Mouse (Mus musculus): ENCODE measurements around the gene 2310046K23Rik. TPM values are rescaled to one million over a fixed set of nuclear protein-coding genes. Genes with fewer than 3 reads are reported as not detected.

The 2310046K23Rik gene
- not detected in 2 replicates for polyA plus RNA-seq (2012; rRNA removed)

GRCm38 (mm10) chr3:92534411-92534810 lies at the start of gene 2310046K23Rik:
Gene 2310046K23Rik (minus strand): TSS chr3:92534511.

DNA sequence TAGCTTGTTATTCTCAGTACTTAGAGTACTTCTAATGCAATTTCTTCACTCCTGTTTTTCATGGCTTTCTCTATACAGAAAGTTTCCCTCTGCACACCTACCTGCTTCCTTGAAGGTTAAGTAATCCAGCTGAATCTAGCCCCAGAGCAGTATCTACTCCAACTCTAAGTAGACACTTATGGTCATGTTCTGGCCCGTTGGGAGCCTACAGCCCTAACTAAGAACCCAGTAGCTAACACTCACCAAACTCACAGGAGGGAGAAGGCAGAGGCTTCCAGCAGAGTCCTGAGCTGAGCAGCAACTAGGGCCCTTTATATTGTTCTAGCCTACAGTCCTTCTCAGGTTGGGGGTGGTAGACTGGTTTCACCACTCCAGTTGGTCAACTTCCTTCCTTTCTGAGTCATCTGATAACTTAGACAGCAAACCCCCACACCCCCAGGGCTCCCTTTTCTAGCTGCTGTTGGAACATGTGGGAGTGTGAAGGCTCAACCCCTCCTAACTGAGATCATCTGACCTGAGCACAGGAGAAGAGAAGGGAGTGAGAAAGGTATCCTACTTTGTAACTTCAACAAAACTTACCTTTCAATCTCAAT lies 39.2 kb upstream of the 2310046K23Rik start, which contains the start of gene Ivl:
Gene Ivl, minus strand, starts transcription at position 287 of the 593 bp plus-strand sequence.

DNA sequence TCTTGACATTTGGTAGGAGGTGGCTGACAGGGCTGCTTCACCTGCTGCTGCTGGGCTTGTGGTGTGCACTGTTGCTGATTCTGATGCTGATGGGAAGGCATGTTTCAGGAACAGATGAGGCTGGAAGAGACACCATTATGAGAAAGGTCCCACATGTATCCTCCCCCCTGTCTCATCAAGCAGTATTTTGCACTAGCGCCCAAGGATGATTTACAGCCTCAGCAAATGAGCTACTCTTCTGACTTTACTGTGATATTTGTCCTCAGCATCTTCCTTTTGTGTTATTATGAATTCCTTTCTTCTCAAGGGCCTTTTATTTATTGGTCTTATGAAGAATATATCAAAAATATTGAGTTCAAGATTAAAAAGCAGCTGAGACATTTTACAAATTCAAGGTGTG lies 33.9 kb downstream of the 2310046K23Rik start, which contains the start of gene Sprr4:
Gene Sprr4, minus strand, starts transcription at position 101 of the 400 bp plus-strand sequence.

GRCm38 (mm10) chr3:92485863-92486262 lies 48.4 kb downstream of the 2310046K23Rik start, which contains the start of gene Sprr1a:
Gene Sprr1a (minus strand): TSS chr3:92485895.

Other genes starting within 250 kb of the 2310046K23Rik start
- gene Sprr2a3, start 249.1 kb downstream of the 2310046K23Rik start, polyA plus RNA-seq (2012; rRNA removed): 0.12 TPM in 1 of 2 replicates, not detected in the other
- not detected in 2 replicates for gene Sprr2b, start 217.9 kb downstream of the 2310046K23Rik start, polyA plus RNA-seq (2012; rRNA removed)
- gene Sprr2d, start 195.4 kb downstream of the 2310046K23Rik start, polyA plus RNA-seq (2012; rRNA removed): 0.83 TPM in 1 of 2 replicates, not detected in the other
- gene Sprr2e, start 182.4 kb downstream of the 2310046K23Rik start, polyA plus RNA-seq (2012; rRNA removed): not detected in 2 replicates
- gene Sprr2f, start 169.3 kb downstream of the 2310046K23Rik start, polyA plus RNA-seq (2012; rRNA removed): not detected in 2 replicates
- 0.88 TPM in 1 of 2 replicates, not detected in the other for gene Sprr2h, start 148.8 kb downstream of the 2310046K23Rik start, polyA plus RNA-seq (2012; rRNA removed)
- gene Sprr2i, start 126.5 kb downstream of the 2310046K23Rik start, polyA plus RNA-seq (2012; rRNA removed): 0.30 TPM in 1 of 2 replicates, not detected in the other
- not detected in 2 replicates for gene Sprr2j-ps, start 116.4 kb downstream of the 2310046K23Rik start, polyA plus RNA-seq (2012; rRNA removed)
- 3.7 and 6.2 TPM in 2 replicates for gene Gm9774, start 105.1 kb downstream of the 2310046K23Rik start, polyA plus RNA-seq (2012; rRNA removed)
- gene Sprr2k, start 101.9 kb downstream of the 2310046K23Rik start, polyA plus RNA-seq (2012; rRNA removed): not detected in 2 replicates
- not detected in 2 replicates for gene Sprr1b, start 95.7 kb downstream of the 2310046K23Rik start, polyA plus RNA-seq (2012; rRNA removed)
- gene Sprr3, start 75.8 kb downstream of the 2310046K23Rik start, polyA plus RNA-seq (2012; rRNA removed): not detected in 2 replicates
- gene Sprr1a, start 48.6 kb downstream of the 2310046K23Rik start, polyA plus RNA-seq (2012; rRNA removed): 0.07 and 0.25 TPM in 2 replicates
- gene Sprr4, start 34.0 kb downstream of the 2310046K23Rik start, polyA plus RNA-seq (2012; rRNA removed): not detected in 2 replicates
- not detected in 2 replicates for gene Ivl, start 39.2 kb upstream of the 2310046K23Rik start, polyA plus RNA-seq (2012; rRNA removed)
- not detected in 2 replicates for gene Smcp, start 54.5 kb upstream of the 2310046K23Rik start, polyA plus RNA-seq (2012; rRNA removed)
- not detected in 2 replicates for gene 2210017I01Rik, start 73.0 kb upstream of the 2310046K23Rik start, polyA plus RNA-seq (2012; rRNA removed)
- gene Lce6a, start 87.1 kb upstream of the 2310046K23Rik start, polyA plus RNA-seq (2012; rRNA removed): not detected in 2 replicates
- gene Lce1a1, start 113.8 kb upstream of the 2310046K23Rik start, polyA plus RNA-seq (2012; rRNA removed): not detected in 2 replicates
- not detected in 2 replicates for gene Lce1b, start 122.4 kb upstream of the 2310046K23Rik start, polyA plus RNA-seq (2012; rRNA removed)
- not detected in 2 replicates for gene Lce1a2, start 135.8 kb upstream of the 2310046K23Rik start, polyA plus RNA-seq (2012; rRNA removed)
- not detected in 2 replicates for gene Lce1c, start 144.7 kb upstream of the 2310046K23Rik start, polyA plus RNA-seq (2012; rRNA removed)
- not detected in 2 replicates for gene Lce1d, start 152.7 kb upstream of the 2310046K23Rik start, polyA plus RNA-seq (2012; rRNA removed)
- gene Lce1e, start 174.6 kb upstream of the 2310046K23Rik start, polyA plus RNA-seq (2012; rRNA removed): not detected in 2 replicates
- not detected in 2 replicates for gene Lce1f, start 185.8 kb upstream of the 2310046K23Rik start, polyA plus RNA-seq (2012; rRNA removed)
- gene Gm38119, start 204.6 kb upstream of the 2310046K23Rik start, polyA plus RNA-seq (2012; rRNA removed): not detected in 2 replicates
- gene Lce1g, start 217.8 kb upstream of the 2310046K23Rik start, polyA plus RNA-seq (2012; rRNA removed): not detected in 2 replicates
- not detected in 2 replicates for gene Lce1h, start 230.6 kb upstream of the 2310046K23Rik start, polyA plus RNA-seq (2012; rRNA removed)
- not detected in 2 replicates for gene Lce1i, start 244.4 kb upstream of the 2310046K23Rik start, polyA plus RNA-seq (2012; rRNA removed)

Data from central nervous system, embryonic 18 days (tissue).